8 mouse cellular contexts compared by ENCODE assay signal in the genomic region with DNA sequence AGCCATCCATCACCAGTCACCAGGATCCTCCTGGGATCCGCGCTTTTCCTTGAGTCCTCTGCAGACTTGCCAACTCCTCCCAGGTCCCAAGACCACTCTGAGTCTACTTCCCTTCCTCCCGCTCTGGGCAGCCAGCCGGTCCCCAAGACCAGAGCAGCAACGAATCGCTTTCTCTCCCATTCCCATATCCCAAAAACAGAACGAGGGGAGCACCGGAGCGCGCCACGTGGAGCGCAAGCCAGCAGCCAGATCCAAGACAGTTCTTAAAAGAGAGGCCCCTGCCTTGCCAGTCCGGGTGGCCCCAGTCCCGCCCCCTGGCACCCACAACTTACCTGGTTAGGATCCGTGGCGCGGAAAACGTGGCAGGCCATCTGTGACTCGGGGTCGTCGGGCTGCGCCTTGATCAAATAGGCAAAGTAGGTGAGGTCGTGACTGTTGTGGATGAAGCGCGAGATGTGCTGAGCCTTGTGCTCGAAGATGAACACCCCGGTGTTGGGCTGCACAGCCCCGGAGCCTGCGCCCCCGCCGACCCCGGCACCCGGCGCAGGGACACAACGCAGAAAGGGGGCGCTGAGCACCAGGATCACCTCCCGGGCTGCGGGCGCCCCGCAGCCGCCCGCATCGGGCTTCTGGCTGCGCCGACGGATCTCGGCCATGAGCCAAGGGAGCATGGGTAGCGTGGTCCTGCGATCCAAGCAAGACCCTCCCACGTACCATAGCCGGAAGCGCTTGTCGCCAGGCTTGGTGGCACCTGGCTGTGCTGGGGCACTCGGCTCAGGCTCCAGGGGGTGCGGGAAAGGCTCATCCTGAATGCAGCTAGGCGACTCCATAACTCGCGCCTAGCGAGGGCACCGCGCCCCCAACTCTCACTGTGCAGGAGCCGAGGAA. TPM values are rescaled to one million over a fixed set of nuclear protein-coding genes. Genes with fewer than 3 reads are reported as not detected.
DNase-seq lines count a peak whose midpoint lies in the region; ATAC-seq and TF ChIP-seq lines count a peak whose summit lies in the region.

No protein-coding gene starts in this region.

- H3K9me3 ChIP-seq in intestine, postnatal 0 days (ENCODE audit: control insufficient read depth) = no peaks in the 10 kb centered on the region
- no peaks in the 10 kb centered on the region for H3K9me3 ChIP-seq in liver, embryonic 11.5 days (ENCODE audit: control insufficient read depth, low read length)

- H3K27me3 ChIP-seq in intestine, postnatal 0 days (replicated peaks; ENCODE audit: control insufficient read depth, insufficient read depth, low read length) = no peaks in the 10 kb centered on the region
- H3K27me3 ChIP-seq in liver, embryonic 11.5 days (replicated peaks; ENCODE audit: control insufficient read depth, insufficient read depth, low read length) = peaks cover 15% of the 10 kb centered on the region

- no peak overlapping the region for H3K27ac ChIP-seq in intestine, postnatal 0 days (ENCODE audit: low read depth, low read length)
- H3K27ac ChIP-seq in liver, embryonic 11.5 days (ENCODE audit: low read depth, low read length) = no peak overlapping the region

- H3K4me1 ChIP-seq in intestine, postnatal 0 days (replicated peaks; ENCODE audit: control insufficient read depth, insufficient read depth, low read length) = peaks cover 5% of the 10 kb centered on the region
- no peaks in the 10 kb centered on the region; the same call in 1 of the 2 replicates for H3K4me1 ChIP-seq in liver, embryonic 11.5 days (replicated peaks; ENCODE audit: control insufficient read depth, insufficient read depth, low read length)

- H3K9ac ChIP-seq in intestine, postnatal 0 days (ENCODE audit: low read depth, low read length) = peak overlapping the region; percentile 53
- peak overlapping the region; percentile 66 for H3K9ac ChIP-seq in liver, embryonic 11.5 days (ENCODE audit: low read depth, low read length)

- TF ChIP-seq CTCF in intestine, postnatal 0 days (IDR thresholded peaks at IDR 0.05; ENCODE audit: low read depth) = peak; percentile 20; the same call in 1 of the 2 replicates

- DNase-seq in 3T3-L1 (ENCODE audit: low read depth, low spot score) = peak; percentile 39
- peak; percentile 72 for DNase-seq in ZHBTc4 (ENCODE audit: low read depth, low spot score)
- DNase-seq in embryo, embryonic 10.5 days (ENCODE audit: low spot score) = peak; percentile 50
- peak; percentile 20 for DNase-seq in gastrocnemius, postnatal 25 days
- peak; percentile 63 for DNase-seq in liver, embryonic 11.5 days (ENCODE audit: low spot score)
- DNase-seq in naive thymus-derived CD4-positive, alpha-beta T cell, adult 2 months (ENCODE audit: low read depth) = peak; percentile 12
- peak; percentile 16 for DNase-seq in testis, postnatal 14 days (ENCODE audit: low spot score)

- H3K36me3 ChIP-seq in intestine, postnatal 0 days (ENCODE audit: control insufficient read depth, insufficient read depth) = no peaks in the 10 kb centered on the region
- H3K36me3 ChIP-seq in liver, embryonic 11.5 days (ENCODE audit: control insufficient read depth, insufficient read depth, low read length) = no peaks in the 10 kb centered on the region

- peak; percentile 35 for ATAC-seq in intestine, postnatal 0 days
- ATAC-seq in liver, embryonic 11.5 days (replicated peaks; ENCODE audit: low FRiP score) = peak; percentile 39

- H3K4me2 ChIP-seq in intestine, postnatal 0 days (replicated peaks; ENCODE audit: low read depth) = peak overlapping the region; percentile 100
- H3K4me2 ChIP-seq in liver, embryonic 11.5 days = peak overlapping the region; percentile 98

- under 1% methylated on average over 62 of the region's 62 CpGs for WGBS in intestine, postnatal 0 days
- WGBS in liver, embryonic 11.5 days = under 1% methylated on average over 62 of the region's 62 CpGs

- H3K4me3 ChIP-seq in intestine, postnatal 0 days (ENCODE audit: low read depth, low read length) = peak overlapping the region; percentile 84
- H3K4me3 ChIP-seq in liver, embryonic 11.5 days (ENCODE audit: low read depth, low read length) = peak overlapping the region; percentile 78

RNA-seq across cellular contexts. Expression of a gene that starts 1.1 kb away (rescaled TPM):
- total RNA-seq in gastrocnemius, postnatal 25 days (2021) = 10 to 100 TPM; 19.3 to 23.8 TPM
- polyA plus RNA-seq in intestine, postnatal 0 days (2015; fragmentation: Nextera tagmentation; extraction: Ambion mirVana) = 4.1 and 4.3 TPM in 2 replicates
- 4.0 and 4.8 TPM in 2 replicates for polyA plus RNA-seq in liver, embryonic 11.5 days (2014; fragmentation: Nextera tagmentation; extraction: Ambion mirVana)

RNA-seq across cellular contexts. Expression of a gene that starts 32.6 kb away (rescaled TPM):
- 10 to 100 TPM; 12.7 to 14.8 TPM for total RNA-seq in gastrocnemius, postnatal 25 days (2021)
- 186 and 196 TPM in 2 replicates for polyA plus RNA-seq in intestine, postnatal 0 days (2015; fragmentation: Nextera tagmentation; extraction: Ambion mirVana)
- 77.6 and 83.5 TPM in 2 replicates for polyA plus RNA-seq in liver, embryonic 11.5 days (2014; fragmentation: Nextera tagmentation; extraction: Ambion mirVana)

RNA-seq across cellular contexts. Expression of a gene that starts 45.9 kb away (rescaled TPM):
- 10 to 100 TPM; 25.3 to 27.1 TPM for total RNA-seq in gastrocnemius, postnatal 25 days (2021)
- polyA plus RNA-seq in intestine, postnatal 0 days (2015; fragmentation: Nextera tagmentation; extraction: Ambion mirVana) = 142 and 143 TPM in 2 replicates
- 184 and 187 TPM in 2 replicates for polyA plus RNA-seq in liver, embryonic 11.5 days (2014; fragmentation: Nextera tagmentation; extraction: Ambion mirVana)

Comparison
In these comparisons a context has a peak if more than half of its experiments do, and no peak if none do; other contexts are left out.
1. DNase-seq: peak in every context shown above with its lines; median percentile 72 in ZHBTc4; 63 in liver, embryonic 11.5 days; 50 in embryo, embryonic 10.5 days; 39 in 3T3-L1; 20 in gastrocnemius, postnatal 25 days; 16 in testis, postnatal 14 days; 12 in naive thymus-derived CD4-positive, alpha-beta T cell, adult 2 months.